Mouse (Mus musculus) kidney, embryonic 15.5 days (tissue): ENCODE results near the gene Disp1. TPM values are rescaled to one million over a fixed set of nuclear protein-coding genes. Genes with fewer than 3 reads are reported as not detected.

Experiments
- ATAC-seq: fragments of 200-750 bp; cut with Nextera tagmentation; replicated peaks from 2 replicates; pipeline ENCODE4 v1.8.0; 2017; ENCODE audit warnings: moderate TSS enrichment; ENCODE audit not compliant: low FRiP score
- H3K27ac ChIP-seq: fragments of 300-500 bp; sonication (generic); 2 replicates; pipeline ENCODE4 v1.5.1; 2015; ENCODE audit warnings: mild to moderate bottlenecking, inconsistent platforms
- H3K27me3 ChIP-seq: fragments of 300-500 bp; sonication (generic); 2 replicates; pipeline ENCODE4 v1.6.1; 2015; ENCODE audit warnings: inconsistent platforms
- H3K36me3 ChIP-seq: fragments of 300-500 bp; sonication (generic); 2 replicates; pipeline ENCODE4 v1.6.1; 2015; ENCODE audit warnings: inconsistent platforms
- H3K4me1 ChIP-seq: fragments of 300-500 bp; sonication (generic); 2 replicates; pipeline ENCODE4 v1.6.1; 2015; ENCODE audit warnings: inconsistent platforms
- H3K4me2 ChIP-seq: fragments of 300-500 bp; sonication (generic); 2 replicates; pipeline ENCODE4 v1.6.1; 2015; ENCODE audit warnings: moderate library complexity, mild to moderate bottlenecking, inconsistent platforms
- H3K4me3 ChIP-seq: fragments of 300-500 bp; sonication (generic); replicated peaks from 2 replicates; pipeline ENCODE4 v1.5.1; 2015; ENCODE audit warnings: mild to moderate bottlenecking, inconsistent platforms
- H3K9ac ChIP-seq: fragments of 300-500 bp; sonication (generic); 2 replicates; pipeline ENCODE4 v1.6.1; 2015; ENCODE audit warnings: mild to moderate bottlenecking, inconsistent platforms
- H3K9me3 ChIP-seq: fragments of 300-500 bp; sonication (generic); replicated peaks from 2 replicates; pipeline ENCODE4 v1.6.1; 2016; ENCODE audit warnings: inconsistent platforms
- WGBS: fragments of 180-500 bp; shearing (Covaris S2); methylation state at CpG from one replicate; pipeline ENCODE4 v1.1.7; 2015; ENCODE audit warnings: mixed read lengths; 5-methylcytosine and 5-hydroxymethylcytosine counted together
- polyA plus RNA-seq: library from polyadenylated mRNA; unstranded; fragments of >200 nt; fragmentation: Nextera tagmentation; extraction: Ambion mirVana; gene quantifications from 2 replicates; pipeline ENCODE4 v1.2.1, GENCODE M21; 2015

Disp1 gene
- polyA plus RNA-seq, 1 experiment from 2014 or later, result 15.3 TPM

- peaks cover 50% of the 10 kb centered on the region for H3K4me1 ChIP-seq
- no peaks in the 10 kb centered on the region for H3K27me3 ChIP-seq
- no peak overlapping the region for H3K27ac ChIP-seq
- H3K4me2 ChIP-seq, result no peak overlapping the region
- H3K9ac ChIP-seq, result no peak overlapping the region
- no peak overlapping the region for H3K4me3 ChIP-seq
- no peaks in the 10 kb centered on the region for H3K9me3 ChIP-seq
- 71% methylated on average over 7 of the region's 7 CpGs for WGBS
- H3K36me3 ChIP-seq, result no peaks in the 10 kb centered on the region
- no peak for ATAC-seq
These were observed 78.1 kb downstream of the Disp1 start for GRCm38 (mm10) chr1:183143246-183143645.

GRCm38 (mm10) chr1:183142566-183142965, 78.8 kb downstream of the Disp1 start:
- no peak overlapping the region for H3K27ac ChIP-seq
- no peak overlapping the region for H3K4me3 ChIP-seq
- no peak overlapping the region for H3K9ac ChIP-seq
- ATAC-seq, result no peak
- no peaks in the 10 kb centered on the region for H3K36me3 ChIP-seq
- 77% methylated on average over 5 of the region's 5 CpGs for WGBS
- no peak overlapping the region for H3K4me2 ChIP-seq
- no peaks in the 10 kb centered on the region for H3K9me3 ChIP-seq
- no peaks in the 10 kb centered on the region for H3K27me3 ChIP-seq
- H3K4me1 ChIP-seq, result peaks cover 50% of the 10 kb centered on the region

GRCm38 (mm10) chr1:183141329-183141728, 80.0 kb downstream of the Disp1 start:
- Histone ChIP-seq H3K9me3 (no peaks in the 10 kb centered on the region), H3K36me3 (no peaks in the 10 kb centered on the region), H3K4me1 (peaks cover 39% of the 10 kb centered on the region), H3K27ac (no peak overlapping the region), H3K9ac (no peak overlapping the region), H3K4me3 (no peak overlapping the region), H3K4me2 (no peak overlapping the region), H3K27me3 (no peaks in the 10 kb centered on the region)
- 58% methylated on average over 2 of the region's 2 CpGs for WGBS
- no peak for ATAC-seq

GRCm38 (mm10) chr1:183140511-183141268, 80.6 kb downstream of the Disp1 start:
- no peak overlapping the region for H3K4me3 ChIP-seq
- H3K4me1 ChIP-seq, result peaks cover 36% of the 10 kb centered on the region
- H3K27me3 ChIP-seq, result no peaks in the 10 kb centered on the region
- no peaks in the 10 kb centered on the region for H3K9me3 ChIP-seq
- H3K27ac ChIP-seq, result peak overlapping the region; percentile 29
- no peak overlapping the region for H3K4me2 ChIP-seq
- H3K36me3 ChIP-seq, result 0 out of 2 replicates have a peak, but pooled peaks cover under 1% of the 10 kb centered on the region
- ATAC-seq, result no peak; the same call in 1 of the 2 replicates
- WGBS, result 65% methylated on average over 12 of the region's 12 CpGs
- H3K9ac ChIP-seq, result no peak overlapping the region

GRCm38 (mm10) chr1:183138088-183138487, 83.2 kb downstream of the Disp1 start:
- WGBS, result 51% methylated on average over 4 of the region's 4 CpGs
- Histone ChIP-seq H3K9me3 (no peaks in the 10 kb centered on the region), H3K27me3 (no peaks in the 10 kb centered on the region), H3K27ac (no peak overlapping the region), H3K36me3 (peaks cover 6% of the 10 kb centered on the region; the same call in 1 of the 2 replicates), H3K4me1 (peaks cover 27% of the 10 kb centered on the region), H3K4me3 (no peak overlapping the region), H3K4me2 (no peak overlapping the region), H3K9ac (no peak overlapping the region)
- ATAC-seq, result no peak

GRCm38 (mm10) chr1:183134427-183134826, 86.9 kb downstream of the Disp1 start:
- Histone ChIP-seq H3K9ac (no peak overlapping the region), H3K27me3 (no peaks in the 10 kb centered on the region), H3K27ac (no peak overlapping the region), H3K36me3 (peaks cover 6% of the 10 kb centered on the region; the same call in 1 of the 2 replicates), H3K9me3 (no peaks in the 10 kb centered on the region), H3K4me3 (no peak overlapping the region), H3K4me2 (no peak overlapping the region), H3K4me1 (peaks cover 10% of the 10 kb centered on the region)
- no peak for ATAC-seq
- WGBS, result 85% methylated on average over 4 of the region's 4 CpGs

GRCm38 (mm10) chr1:183133440-183133839, 87.9 kb downstream of the Disp1 start:
- H3K4me3 ChIP-seq, result no peak overlapping the region
- no peak overlapping the region for H3K27ac ChIP-seq
- no peaks in the 10 kb centered on the region for H3K27me3 ChIP-seq
- WGBS, result 80% methylated on average over 3 of the region's 3 CpGs
- H3K36me3 ChIP-seq, result peaks cover 6% of the 10 kb centered on the region; the same call in 1 of the 2 replicates
- no peak for ATAC-seq
- H3K4me2 ChIP-seq, result no peak overlapping the region
- peaks cover 7% of the 10 kb centered on the region for H3K4me1 ChIP-seq
- no peak overlapping the region for H3K9ac ChIP-seq
- H3K9me3 ChIP-seq, result no peaks in the 10 kb centered on the region

GRCm38 (mm10) chr1:183127246-183127645, 94.1 kb downstream of the Disp1 start:
- no peak for ATAC-seq
- 69% methylated on average over 4 of the region's 4 CpGs for WGBS
- Histone ChIP-seq H3K9ac (no peak overlapping the region), H3K4me1 (peaks cover 12% of the 10 kb centered on the region; the same call in 1 of the 2 replicates), H3K9me3 (no peaks in the 10 kb centered on the region), H3K36me3 (0 out of 2 replicates have a peak, but pooled peaks cover 4% of the 10 kb centered on the region), H3K4me2 (no peak overlapping the region), H3K4me3 (no peak overlapping the region), H3K27me3 (no peaks in the 10 kb centered on the region), H3K27ac (no peak overlapping the region)

- Histone ChIP-seq H3K27me3 (no peaks in the 10 kb centered on the region), H3K9ac (no peak overlapping the region), H3K9me3 (no peaks in the 10 kb centered on the region), H3K4me2 (no peak overlapping the region), H3K36me3 (0 out of 2 replicates have a peak, but pooled peaks cover 4% of the 10 kb centered on the region), H3K4me3 (no peak overlapping the region), H3K4me1 (peaks cover 31% of the 10 kb centered on the region), H3K27ac (no peak overlapping the region)
- WGBS, result 45% methylated on average over 3 of the region's 3 CpGs
- ATAC-seq, result no peak
These were observed 97.6 kb downstream of the Disp1 start for GRCm38 (mm10) chr1:183123725-183124124.

GRCm38 (mm10) chr1:183120341-183120923, 100.9 kb downstream of the Disp1 start:
- Histone ChIP-seq H3K4me2 (peak overlapping the region; percentile 47), H3K27ac (peak overlapping the region; percentile 66), H3K4me3 (peak overlapping the region; percentile 21), H3K4me1 (peaks cover 52% of the 10 kb centered on the region), H3K9ac (no peak overlapping the region), H3K27me3 (no peaks in the 10 kb centered on the region), H3K36me3 (0 out of 2 replicates have a peak, but pooled peaks cover 4% of the 10 kb centered on the region), H3K9me3 (no peaks in the 10 kb centered on the region)
- 25% methylated on average over 12 of the region's 12 CpGs for WGBS
- ATAC-seq, result no peak

GRCm38 (mm10) chr1:183117827-183118825, 103.2 kb downstream of the Disp1 start:
- 62% methylated on average over 21 of the region's 21 CpGs for WGBS
- H3K36me3 ChIP-seq, result no peaks in the 10 kb centered on the region
- H3K9ac ChIP-seq, result no peak overlapping the region
- H3K4me1 ChIP-seq, result peaks cover 67% of the 10 kb centered on the region
- no peaks in the 10 kb centered on the region for H3K27me3 ChIP-seq
- no peak overlapping the region for H3K4me3 ChIP-seq
- no peak for ATAC-seq
- H3K27ac ChIP-seq, result peak overlapping the region; percentile 62
- H3K9me3 ChIP-seq, result no peaks in the 10 kb centered on the region
- no peak overlapping the region for H3K4me2 ChIP-seq
